Mouse (Mus musculus) embryonic fibroblast, embryonic 13.5 days (primary cell): ENCODE results near the gene Cd80.

ENCODE experiments used
- CTCF ChIP-seq: IDR thresholded peaks from 2 replicates; pipeline ENCODE4 v1.5.1; 2011; ENCODE audit warnings: mild to moderate bottlenecking, control low read depth, low read length, moderate library complexity, borderline replicate concordance; ENCODE audit not compliant: insufficient read depth
- POLR2A ChIP-seq: IDR thresholded peaks from 2 replicates; pipeline ENCODE4 v1.6.1; 2011; ENCODE audit warnings: low read depth, mild to moderate bottlenecking, control low read depth, low read length, moderate library complexity

- TF ChIP-seq CTCF (no peak), POLR2A (no peak)
Observed at GRCm38 (mm10) chr16:38481327-38481726, 26.0 kb downstream of the Cd80 start.
